Mouse (Mus musculus) lung, postnatal 0 days (tissue): ENCODE measurements around the gene Rorb.

Experiments used
- CTCF ChIP-seq: IDR thresholded peaks from 2 replicates; pipeline ENCODE4 v1.5.1; 2016; ENCODE audit warnings: antibody characterized with exemption, mild to moderate bottlenecking
- EP300 ChIP-seq: IDR thresholded peaks from 2 replicates; pipeline ENCODE4 v1.6.1; 2016; ENCODE audit warnings: antibody characterized with exemption, mild to moderate bottlenecking, control low read depth

GRCm38 (mm10) chr19:18979996-18980395 is 131.0 kb downstream of the Rorb start:
- TF ChIP-seq CTCF (no peak), EP300 (no peak)
